Mouse (Mus musculus): ENCODE data around the gene Rtn1.

The Rtn1 gene

GRCm38 (mm10) chr12:72408954-72409353, at the start of gene Rtn1:
Rtn1 (minus strand) TSS chr12:72409054.
- DNase-seq = no peak

- no peak for DNase-seq
Observed at GRCm38 (mm10) chr12:72453941-72454340, 45.1 kb upstream of the Rtn1 start.

- peak; percentile 63 for DNase-seq
Observed at GRCm38 (mm10) chr12:72441839-72442576, 33.2 kb upstream of the Rtn1 start, which contains the start of gene Lrrc9. Lrrc9 (plus strand) TSS chr12:72441866.

GRCm38 (mm10) chr12:72438961-72439480, 30.2 kb upstream of the Rtn1 start:
- peak; percentile 10 for DNase-seq

- no peak for DNase-seq
Observed at GRCm38 (mm10) chr12:72437676-72438341, 29.0 kb upstream of the Rtn1 start.

- peak; percentile 71 for DNase-seq
Observed at GRCm38 (mm10) chr12:72433241-72433865, 24.5 kb upstream of the Rtn1 start.

- no peak for DNase-seq
Observed at GRCm38 (mm10) chr12:72432209-72432608, 23.4 kb upstream of the Rtn1 start.

GRCm38 (mm10) chr12:72427722-72428126, 18.9 kb upstream of the Rtn1 start:
- DNase-seq = peak; percentile 80

GRCm38 (mm10) chr12:72422681-72423080, 13.8 kb upstream of the Rtn1 start:
- no peak for DNase-seq

- DNase-seq = peak; percentile 10
Observed at GRCm38 (mm10) chr12:72417762-72418161, 8.9 kb upstream of the Rtn1 start.

GRCm38 (mm10) chr12:72408111-72408891, 553 bp downstream of the Rtn1 start:
- peak; percentile 39 for DNase-seq

GRCm38 (mm10) chr12:72407721-72408110, 1.1 kb downstream of the Rtn1 start:
- DNase-seq = no peak

- no peak for DNase-seq
Observed at GRCm38 (mm10) chr12:72407146-72407545, 1.7 kb downstream of the Rtn1 start.

- DNase-seq = no peak
Observed at GRCm38 (mm10) chr12:72405031-72405430, 3.8 kb downstream of the Rtn1 start.

GRCm38 (mm10) chr12:72393046-72393805, 15.6 kb downstream of the Rtn1 start:
- DNase-seq = no peak

GRCm38 (mm10) chr12:72390346-72390745, 18.5 kb downstream of the Rtn1 start:
- DNase-seq = no peak

- DNase-seq = no peak
Observed at GRCm38 (mm10) chr12:72389377-72390103, 19.3 kb downstream of the Rtn1 start.

GRCm38 (mm10) chr12:72388835-72389234, 20.0 kb downstream of the Rtn1 start:
- no peak for DNase-seq

GRCm38 (mm10) chr12:72388135-72388534, 20.7 kb downstream of the Rtn1 start:
- DNase-seq = no peak

GRCm38 (mm10) chr12:72376309-72376708, 32.5 kb downstream of the Rtn1 start:
- no peak for DNase-seq

- DNase-seq = no peak
Observed at GRCm38 (mm10) chr12:72374823-72375225, 34.0 kb downstream of the Rtn1 start.
